Mouse (Mus musculus): ENCODE measurements around the gene Tex29. TPM values are rescaled to one million over a fixed set of nuclear protein-coding genes. Genes with fewer than 3 reads are reported as not detected.

Tex29 gene
- polyA plus RNA-seq, 1 experiment from 2014 or later, result 0.20 TPM

- H3K4me2 ChIP-seq (replicated peaks), result no peak overlapping the region
- H3K27me3 ChIP-seq, result no peaks in the 10 kb centered on the region
- ATAC-seq (ENCODE audit: insufficient number of reproducible peaks, insufficient read depth, low FRiP score, low TSS enrichment), result no peak
- H3K9me3 ChIP-seq, result no peaks in the 10 kb centered on the region
- H3K4me3 ChIP-seq, result no peak overlapping the region
- peaks cover 82% of the 10 kb centered on the region for H3K36me3 ChIP-seq
- no peak overlapping the region for H3K9ac ChIP-seq
- H3K4me1 ChIP-seq, result no peaks in the 10 kb centered on the region
- 94% methylated on average over 5 of the region's 5 CpGs for WGBS
- H3K27ac ChIP-seq, result no peak overlapping the region
Measured at GRCm38 (mm10) chr8:11810426-11810825, 29.8 kb upstream of the Tex29 start.

- no peak overlapping the region for H3K9ac ChIP-seq
- H3K27me3 ChIP-seq, result no peaks in the 10 kb centered on the region
- no peak overlapping the region for H3K4me3 ChIP-seq
- no peak for ATAC-seq (ENCODE audit: insufficient number of reproducible peaks, insufficient read depth, low FRiP score, low TSS enrichment)
- H3K4me1 ChIP-seq, result no peaks in the 10 kb centered on the region
- H3K4me2 ChIP-seq (replicated peaks), result no peak overlapping the region
- no peaks in the 10 kb centered on the region for H3K9me3 ChIP-seq
- peaks cover 87% of the 10 kb centered on the region for H3K36me3 ChIP-seq
- 83% methylated on average over 7 of the region's 7 CpGs for WGBS
- H3K27ac ChIP-seq, result no peak overlapping the region
Measured at GRCm38 (mm10) chr8:11813801-11814200, 26.5 kb upstream of the Tex29 start.

- no peak overlapping the region for H3K27ac ChIP-seq
- H3K27me3 ChIP-seq, result no peaks in the 10 kb centered on the region
- 82% methylated on average over 7 of the region's 7 CpGs for WGBS
- no peak overlapping the region for H3K4me3 ChIP-seq
- no peaks in the 10 kb centered on the region for H3K9me3 ChIP-seq
- no peaks in the 10 kb centered on the region for H3K4me1 ChIP-seq
- 0 out of 2 replicates have a peak, but pooled peaks have one; percentile 22 for ATAC-seq (ENCODE audit: insufficient number of reproducible peaks, insufficient read depth, low FRiP score, low TSS enrichment)
- peaks cover 87% of the 10 kb centered on the region for H3K36me3 ChIP-seq
- no peak overlapping the region for H3K4me2 ChIP-seq (replicated peaks)
- H3K9ac ChIP-seq, result no peak overlapping the region
Measured at GRCm38 (mm10) chr8:11815206-11815605, 25.1 kb upstream of the Tex29 start.

GRCm38 (mm10) chr8:11820136-11820535 is 20.1 kb upstream of the Tex29 start:
- Histone ChIP-seq H3K9me3 (no peaks in the 10 kb centered on the region), H3K9ac (no peak overlapping the region), H3K27me3 (no peaks in the 10 kb centered on the region), H3K27ac (no peak overlapping the region), H3K36me3 (peaks cover 89% of the 10 kb centered on the region), H3K4me2 (replicated peaks) (no peak overlapping the region), H3K4me1 (no peaks in the 10 kb centered on the region), H3K4me3 (no peak overlapping the region)
- no peak for ATAC-seq (ENCODE audit: insufficient number of reproducible peaks, insufficient read depth, low FRiP score, low TSS enrichment)
- 86% methylated on average over 5 of the region's 5 CpGs for WGBS

DNA sequence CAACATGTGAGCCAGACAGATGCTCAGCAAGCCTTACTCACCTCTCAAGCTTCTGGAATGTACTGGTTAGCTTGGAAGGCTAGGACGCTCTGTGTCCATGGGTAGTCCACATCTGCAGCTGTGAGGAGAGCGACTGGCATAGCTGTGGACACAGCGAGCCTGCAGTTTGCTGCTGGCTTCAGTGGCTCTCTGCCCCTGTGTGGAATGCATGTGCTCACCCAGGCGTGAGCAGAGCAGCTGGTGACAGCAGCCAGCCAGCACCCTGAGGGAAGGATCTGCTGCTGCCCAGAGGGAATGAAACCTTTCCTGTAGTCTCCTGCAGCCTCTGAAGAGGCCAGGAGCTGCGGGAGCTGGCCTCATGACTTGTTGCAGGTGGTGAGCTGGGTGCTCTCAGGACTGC is 19.7 kb upstream of the Tex29 start:
- no peak overlapping the region for H3K4me3 ChIP-seq
- no peak overlapping the region for H3K9ac ChIP-seq
- 89% methylated on average over 5 of the region's 5 CpGs for WGBS
- no peak for ATAC-seq (ENCODE audit: insufficient number of reproducible peaks, insufficient read depth, low FRiP score, low TSS enrichment)
- peaks cover 89% of the 10 kb centered on the region for H3K36me3 ChIP-seq
- H3K9me3 ChIP-seq, result no peaks in the 10 kb centered on the region
- H3K4me1 ChIP-seq, result no peaks in the 10 kb centered on the region
- H3K27ac ChIP-seq, result no peak overlapping the region
- no peaks in the 10 kb centered on the region for H3K27me3 ChIP-seq
- H3K4me2 ChIP-seq (replicated peaks), result no peak overlapping the region

GRCm38 (mm10) chr8:11821451-11822206 is 18.6 kb upstream of the Tex29 start:
- H3K9ac ChIP-seq, result no peak overlapping the region
- no peaks in the 10 kb centered on the region for H3K27me3 ChIP-seq
- ATAC-seq (ENCODE audit: insufficient number of reproducible peaks, insufficient read depth, low FRiP score, low TSS enrichment), result no peak
- H3K36me3 ChIP-seq, result peaks cover 88% of the 10 kb centered on the region
- H3K4me2 ChIP-seq (replicated peaks), result no peak overlapping the region
- H3K27ac ChIP-seq, result no peak overlapping the region
- H3K9me3 ChIP-seq, result no peaks in the 10 kb centered on the region
- H3K4me3 ChIP-seq, result no peak overlapping the region
- 90% methylated on average over 14 of the region's 14 CpGs for WGBS
- H3K4me1 ChIP-seq, result no peaks in the 10 kb centered on the region

- Histone ChIP-seq H3K27me3 (no peaks in the 10 kb centered on the region), H3K9ac (no peak overlapping the region), H3K4me1 (no peaks in the 10 kb centered on the region), H3K4me3 (no peak overlapping the region), H3K36me3 (peaks cover 81% of the 10 kb centered on the region), H3K9me3 (no peaks in the 10 kb centered on the region), H3K27ac (no peak overlapping the region), H3K4me2 (replicated peaks) (no peak overlapping the region)
- ATAC-seq (ENCODE audit: insufficient number of reproducible peaks, insufficient read depth, low FRiP score, low TSS enrichment), result no peak
- WGBS, result 75% methylated on average over 9 of the region's 9 CpGs
Measured at GRCm38 (mm10) chr8:11822550-11823060, 17.7 kb upstream of the Tex29 start.

- no peak overlapping the region for H3K27ac ChIP-seq
- no peaks in the 10 kb centered on the region for H3K9me3 ChIP-seq
- no peaks in the 10 kb centered on the region for H3K27me3 ChIP-seq
- ATAC-seq (ENCODE audit: insufficient number of reproducible peaks, insufficient read depth, low FRiP score, low TSS enrichment), result no peak
- H3K4me3 ChIP-seq, result no peak overlapping the region
- H3K36me3 ChIP-seq, result peaks cover 70% of the 10 kb centered on the region
- no peaks in the 10 kb centered on the region for H3K4me1 ChIP-seq
- H3K9ac ChIP-seq, result no peak overlapping the region
- whole genome bisulfite sequencing, result 41% methylated on average over 3 of the region's 3 CpGs
- H3K4me2 ChIP-seq (replicated peaks), result no peak overlapping the region
Measured at GRCm38 (mm10) chr8:11825756-11826155, 14.5 kb upstream of the Tex29 start.

- H3K4me1 ChIP-seq, result no peaks in the 10 kb centered on the region
- peaks cover 69% of the 10 kb centered on the region for H3K36me3 ChIP-seq
- no peak overlapping the region for H3K27ac ChIP-seq
- H3K27me3 ChIP-seq, result no peaks in the 10 kb centered on the region
- no peak overlapping the region for H3K4me2 ChIP-seq (replicated peaks)
- H3K9ac ChIP-seq, result no peak overlapping the region
- no peak overlapping the region for H3K4me3 ChIP-seq
- no peaks in the 10 kb centered on the region for H3K9me3 ChIP-seq
- 83% methylated on average over 3 of the region's 3 CpGs for WGBS
- ATAC-seq (ENCODE audit: insufficient number of reproducible peaks, insufficient read depth, low FRiP score, low TSS enrichment), result no peak
Measured at GRCm38 (mm10) chr8:11827312-11827711, 13.0 kb upstream of the Tex29 start.

GRCm38 (mm10) chr8:11830214-11831046 is 9.8 kb upstream of the Tex29 start:
- Histone ChIP-seq H3K4me2 (replicated peaks) (no peak overlapping the region), H3K36me3 (peaks cover 68% of the 10 kb centered on the region), H3K9ac (no peak overlapping the region), H3K9me3 (no peaks in the 10 kb centered on the region), H3K4me3 (no peak overlapping the region), H3K4me1 (no peaks in the 10 kb centered on the region), H3K27me3 (no peaks in the 10 kb centered on the region), H3K27ac (no peak overlapping the region)
- 82% methylated on average over 16 of the region's 16 CpGs for WGBS
- ATAC-seq (ENCODE audit: insufficient number of reproducible peaks, insufficient read depth, low FRiP score, low TSS enrichment), result no peak

GRCm38 (mm10) chr8:11831174-11831573 is 9.1 kb upstream of the Tex29 start:
- Histone ChIP-seq H3K4me1 (no peaks in the 10 kb centered on the region), H3K4me2 (replicated peaks) (no peak overlapping the region), H3K27ac (no peak overlapping the region), H3K36me3 (peaks cover 68% of the 10 kb centered on the region), H3K9ac (no peak overlapping the region), H3K9me3 (no peaks in the 10 kb centered on the region), H3K4me3 (no peak overlapping the region), H3K27me3 (no peaks in the 10 kb centered on the region)
- 94% methylated on average over 10 of the region's 10 CpGs for WGBS
- no peak for ATAC-seq (ENCODE audit: insufficient number of reproducible peaks, insufficient read depth, low FRiP score, low TSS enrichment)

DNA sequence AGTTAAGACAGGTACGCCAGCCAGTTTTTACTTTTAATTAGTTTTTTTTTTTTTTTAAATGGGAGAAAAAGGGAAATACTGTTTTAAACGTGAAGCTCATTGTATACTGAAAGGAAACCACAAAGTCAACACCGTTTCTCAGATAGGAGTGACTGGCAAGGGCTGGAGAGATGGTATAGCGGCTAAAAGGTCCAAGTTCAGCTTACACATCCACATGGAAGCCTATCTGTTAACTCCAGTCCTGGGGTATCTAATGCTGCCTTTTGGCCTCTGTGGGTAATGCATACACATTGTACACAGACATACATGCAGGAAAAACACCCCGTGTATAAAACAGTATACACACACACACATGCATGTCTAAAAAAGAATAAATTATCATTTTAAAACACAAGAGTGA is 8.3 kb upstream of the Tex29 start:
- no peaks in the 10 kb centered on the region for H3K9me3 ChIP-seq
- WGBS, result 87% methylated on average over 5 of the region's 5 CpGs
- no peak overlapping the region for H3K9ac ChIP-seq
- no peak for ATAC-seq (ENCODE audit: insufficient number of reproducible peaks, insufficient read depth, low FRiP score, low TSS enrichment)
- no peak overlapping the region for H3K4me2 ChIP-seq (replicated peaks)
- H3K4me1 ChIP-seq, result no peaks in the 10 kb centered on the region
- no peaks in the 10 kb centered on the region for H3K27me3 ChIP-seq
- peaks cover 62% of the 10 kb centered on the region for H3K36me3 ChIP-seq
- no peak overlapping the region for H3K4me3 ChIP-seq
- no peak overlapping the region for H3K27ac ChIP-seq

Data from embryonic facial prominence, embryonic 12.5 days (tissue).